Mouse (Mus musculus) ES-E14 (cell line): ENCODE results near the gene Gm4881.

Experiments
- CHD2 ChIP-seq: IDR thresholded peaks from 2 replicates; pipeline ENCODE4 v1.6.1; 2014; ENCODE audit warnings: mild to moderate bottlenecking, low read depth, low read length, inconsistent platforms
- HCFC1 ChIP-seq: IDR thresholded peaks from 2 replicates; pipeline ENCODE4 v1.6.1; 2012; ENCODE audit warnings: low read length, inconsistent platforms, borderline replicate concordance; ENCODE audit not compliant: insufficient read depth
- ZNF384 ChIP-seq: IDR thresholded peaks from 2 replicates; pipeline ENCODE4 v1.6.1; 2012; ENCODE audit warnings: low read depth, low read length, inconsistent platforms

DNA sequence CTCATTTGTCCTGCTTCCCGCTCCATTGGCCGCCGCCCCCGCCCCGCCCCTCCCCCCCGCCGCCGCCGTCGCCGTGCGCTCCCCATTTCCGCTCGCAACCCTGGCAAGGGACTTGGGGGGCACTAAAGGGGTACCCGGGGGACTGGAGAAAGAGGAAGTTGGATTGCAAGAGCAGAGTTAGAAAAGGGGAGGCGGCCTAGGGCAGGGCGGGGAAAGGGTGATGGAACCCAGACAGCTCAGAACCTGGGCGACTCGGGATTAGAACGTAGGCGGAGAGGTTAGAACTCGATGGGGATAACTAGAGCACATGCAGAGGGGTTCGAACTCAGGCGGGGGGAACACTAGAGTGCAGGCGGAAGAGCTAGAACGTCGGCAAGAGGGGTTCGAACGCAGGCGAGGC is 10.2 kb upstream of the Gm4881 start:
- TF ChIP-seq CHD2, result no peak
- no peak for TF ChIP-seq ZNF384
- no peak for TF ChIP-seq HCFC1
